ENCODE assay signal across 25 mouse cellular contexts in the genomic region with DNA sequence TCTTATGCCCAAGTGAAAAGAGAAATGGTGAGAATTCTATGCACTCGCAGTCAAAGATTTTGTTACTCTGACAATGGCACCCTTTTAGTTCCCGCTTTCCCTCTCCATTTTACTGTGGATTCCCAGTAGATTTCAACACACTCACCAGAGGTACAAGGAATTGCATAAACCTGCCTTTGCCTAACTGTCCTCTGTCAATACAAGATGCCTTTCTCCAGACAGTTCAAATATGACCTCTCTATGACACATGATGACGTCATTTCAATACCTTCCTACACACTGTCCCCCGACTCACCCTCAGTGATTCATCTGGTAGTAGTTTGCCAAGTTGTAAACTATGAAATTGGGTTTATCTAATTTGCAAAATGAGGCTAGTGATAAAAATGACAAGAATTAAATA.
"Had no signal": no experiment of that assay in that cellular context is flagged by ENCODE, and none has a peak within 500 bp of the region (broad histone marks: within the 10 kb centered on the region; RNA-seq: fewer than 3 reads in every experiment).

No protein-coding gene starts in this region.

- H3K9me3 ChIP-seq: heart, embryonic 10.5 days; heart, embryonic 12.5 days; hindbrain, embryonic 10.5 days; hindbrain, embryonic 12.5 days; intestine, embryonic 15.5 days; limb, embryonic 10.5 days; limb, embryonic 12.5 days; liver, embryonic 12.5 days had no signal

- H3K4me2 ChIP-seq: heart, embryonic 12.5 days; hindbrain, embryonic 12.5 days; hindbrain, embryonic 14.5 days; intestine, embryonic 15.5 days; limb, embryonic 12.5 days; liver, embryonic 12.5 days had no signal

- H3K27ac ChIP-seq: gastrocnemius, adult 2 months; heart, embryonic 10.5 days; hindbrain, embryonic 10.5 days; hindbrain, embryonic 12.5 days; hindbrain, embryonic 14.5 days; intestine, embryonic 15.5 days; layer of hippocampus, adult 2 months; left cerebral cortex, adult 2 months; limb, embryonic 10.5 days; limb, embryonic 12.5 days; liver, embryonic 12.5 days had no signal

- ATAC-seq: hindbrain, embryonic 16.5 days; inflammation-experienced regulatory T-cells, adult 6 months; intestine, embryonic 15.5 days; intestine, postnatal 0 days; liver, embryonic 12.5 days had no signal

- H3K9ac ChIP-seq: heart, embryonic 12.5 days; hindbrain, embryonic 12.5 days; hindbrain, embryonic 14.5 days; intestine, embryonic 15.5 days; limb, embryonic 12.5 days; liver, embryonic 12.5 days had no signal

- H3K36me3 ChIP-seq: heart, embryonic 10.5 days; heart, embryonic 12.5 days; hindbrain, embryonic 10.5 days; hindbrain, embryonic 12.5 days; intestine, embryonic 15.5 days; limb, embryonic 10.5 days; limb, embryonic 12.5 days; liver, embryonic 12.5 days had no signal

- DNase-seq: gastrocnemius, adult 2 months; gastrocnemius, postnatal 10 days; gastrocnemius, postnatal 25 days; heart, adult 18-20 months; heart, postnatal 10 days; heart, postnatal 4 days; kidney, adult 18-20 months; kidney, adult 8-10 months; kidney, postnatal 10 days; kidney, postnatal 25 days; kidney, postnatal 4 days had no signal

- H3K27me3 ChIP-seq: heart, embryonic 12.5 days; hindbrain, embryonic 12.5 days; intestine, embryonic 15.5 days; limb, embryonic 12.5 days; liver, embryonic 12.5 days had no signal

- H3K4me3 ChIP-seq: gastrocnemius, adult 2 months; heart, embryonic 10.5 days; heart, embryonic 12.5 days; hindbrain, embryonic 10.5 days; hindbrain, embryonic 12.5 days; intestine, embryonic 15.5 days; layer of hippocampus, adult 2 months; left cerebral cortex, adult 2 months; limb, embryonic 10.5 days; limb, embryonic 12.5 days; liver, embryonic 12.5 days had no signal

- H3K4me1 ChIP-seq: hindbrain, embryonic 10.5 days; hindbrain, embryonic 12.5 days; intestine, embryonic 15.5 days; limb, embryonic 10.5 days; limb, embryonic 12.5 days; liver, embryonic 12.5 days had no signal
